1 mouse cellular context compared by ENCODE assay signal in the genomic region with DNA sequence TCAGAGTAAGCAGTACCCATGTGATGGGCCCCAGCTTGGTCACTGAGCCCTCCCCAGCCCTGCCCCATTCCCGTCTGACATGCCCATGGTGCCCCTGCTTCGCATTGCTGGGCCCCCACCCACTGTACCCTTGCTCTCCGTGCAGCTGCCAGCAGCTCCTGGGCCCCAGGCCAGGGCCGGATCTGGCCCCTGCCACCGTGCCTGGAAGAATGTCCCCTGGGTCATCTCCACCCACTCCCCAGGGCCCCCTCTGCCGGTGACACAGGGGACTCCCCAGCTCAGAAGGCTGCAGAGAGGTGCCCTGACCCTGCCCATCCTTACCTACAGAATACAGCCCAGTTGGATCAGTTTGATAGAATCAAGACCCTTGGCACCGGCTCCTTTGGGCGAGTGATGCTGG.
TF ChIP-seq lines count a peak whose summit lies in the region.

No protein-coding gene starts in this region.

TF ChIP-seq in myocyte, 11 proteins besides CTCF, POLR2A, EP300 and RAD21:
- TF ChIP-seq MYOD1 (IDR thresholded peaks at IDR 0.05; ENCODE audit: control insufficient read depth in 1 of 3, insufficient read length in 2 of 3, low read depth in 2 of 3) (peak in 2 of 3 experiments; percentile 27 to 80), TCF12 (IDR thresholded peaks at IDR 0.05; ENCODE audit: insufficient read depth, poor library complexity, severe bottlenecking) (no peak), MYOG (IDR thresholded peaks at IDR 0.05; ENCODE audit: control insufficient read depth in 1 of 3, insufficient read depth in 1 of 3, insufficient read length in 2 of 3, low read depth in 2 of 3) (peak in 2 of 3 experiments; percentile 73 to 91)
